Mouse (Mus musculus) stomach, embryonic 14.5 days (tissue): ENCODE results near the gene Csmd2. TPM values are rescaled to one million over a fixed set of nuclear protein-coding genes. Genes with fewer than 3 reads are reported as not detected.

ENCODE experiments used
- ATAC-seq: fragments of 200-750 bp; cut with Nextera tagmentation; 2 replicates; pipeline ENCODE4 v1.8.0; 2017; ENCODE audit warnings: low read depth, moderate TSS enrichment; ENCODE audit not compliant: insufficient number of reproducible peaks, insufficient read depth, low FRiP score
- H3K27ac ChIP-seq: fragments of 300-500 bp; sonication (generic); 2 replicates; pipeline ENCODE4 v1.5.1; 2014; ENCODE audit warnings: mild to moderate bottlenecking, low read length, moderate library complexity, mixed read lengths
- H3K27me3 ChIP-seq: fragments of 300-500 bp; sonication (generic); 2 replicates; pipeline ENCODE4 v1.6.1; 2014; ENCODE audit warnings: low read length, control low read depth, mixed read lengths; ENCODE audit not compliant: control insufficient read depth, insufficient read depth
- H3K36me3 ChIP-seq: fragments of 300-500 bp; sonication (generic); 2 replicates; pipeline ENCODE4 v1.6.1; 2014; ENCODE audit warnings: mild to moderate bottlenecking, control low read depth, low read length, moderate library complexity, mixed read lengths; ENCODE audit not compliant: control insufficient read depth, insufficient read depth
- H3K4me1 ChIP-seq: fragments of 300-500 bp; sonication (generic); 2 replicates; pipeline ENCODE4 v1.6.1; 2014; ENCODE audit warnings: low read length, control low read depth, mixed read lengths; ENCODE audit not compliant: control insufficient read depth, insufficient read depth
- H3K4me2 ChIP-seq: fragments of 300-500 bp; sonication (generic); replicated peaks from 2 replicates; pipeline ENCODE4 v1.6.1; 2014; ENCODE audit warnings: low read depth, low read length, control low read depth
- H3K4me3 ChIP-seq: fragments of 300-500 bp; sonication (generic); 2 replicates; pipeline ENCODE4 v1.5.1; 2014; ENCODE audit warnings: low read depth, low read length, control low read depth
- H3K9ac ChIP-seq: fragments of 300-500 bp; sonication (generic); replicated peaks from 2 replicates; pipeline ENCODE4 v1.6.1; 2014; ENCODE audit warnings: low read depth, mild to moderate bottlenecking, control low read depth, low read length, moderate library complexity, mixed read lengths
- H3K9me3 ChIP-seq: fragments of 300-500 bp; sonication (generic); 2 replicates; pipeline ENCODE4 v1.6.1; 2016; ENCODE audit warnings: low read depth, low read length, control low read depth; ENCODE audit not compliant: control insufficient read depth
- WGBS: fragments of 180-500 bp; shearing (Covaris S2); extraction: QIAGEN DNeasy Blood & Tissue Kit; methylation state at CpG from one replicate; pipeline ENCODE4 v1.1.7; 2014; 5-methylcytosine and 5-hydroxymethylcytosine counted together
- polyA plus RNA-seq: library from polyadenylated mRNA; unstranded; fragments of >200 nt; fragmentation: Nextera tagmentation; extraction: Ambion mirVana; gene quantifications from 2 replicates; pipeline ENCODE4 v1.2.1, GENCODE M21; 2014

Gene Csmd2
- polyA plus RNA-seq, 1 experiment from 2014 or later = 0.36 TPM

DNA sequence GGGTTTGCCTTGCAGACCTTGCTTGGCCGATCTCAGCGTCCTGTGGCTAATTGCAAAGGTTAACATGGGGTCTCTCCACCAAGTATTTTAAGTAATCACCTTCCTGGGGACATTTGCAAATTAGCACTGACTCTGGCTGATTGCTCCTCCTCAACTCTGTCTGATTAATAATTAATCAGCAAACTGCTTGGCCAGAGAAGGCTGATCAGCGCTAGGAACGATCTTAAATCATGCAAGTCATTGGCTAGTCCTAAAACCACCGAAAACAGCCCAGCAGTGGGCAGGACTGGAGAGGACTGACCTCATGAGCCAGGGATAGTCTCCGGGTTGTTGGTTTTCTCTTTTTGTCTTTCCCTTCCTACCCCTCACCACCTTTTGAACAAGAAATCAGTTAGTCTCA is 236.8 kb downstream of the Csmd2 start:
- WGBS = 58% methylated on average over 6 of the region's 6 CpGs
- no peaks in the 10 kb centered on the region for H3K27me3 ChIP-seq
- H3K36me3 ChIP-seq = no peaks in the 10 kb centered on the region
- H3K9ac ChIP-seq = no peak overlapping the region
- H3K4me3 ChIP-seq = no peak overlapping the region
- H3K27ac ChIP-seq = no peak overlapping the region
- no peaks in the 10 kb centered on the region for H3K9me3 ChIP-seq
- no peak for ATAC-seq
- no peaks in the 10 kb centered on the region for H3K4me1 ChIP-seq
- no peak overlapping the region for H3K4me2 ChIP-seq

DNA sequence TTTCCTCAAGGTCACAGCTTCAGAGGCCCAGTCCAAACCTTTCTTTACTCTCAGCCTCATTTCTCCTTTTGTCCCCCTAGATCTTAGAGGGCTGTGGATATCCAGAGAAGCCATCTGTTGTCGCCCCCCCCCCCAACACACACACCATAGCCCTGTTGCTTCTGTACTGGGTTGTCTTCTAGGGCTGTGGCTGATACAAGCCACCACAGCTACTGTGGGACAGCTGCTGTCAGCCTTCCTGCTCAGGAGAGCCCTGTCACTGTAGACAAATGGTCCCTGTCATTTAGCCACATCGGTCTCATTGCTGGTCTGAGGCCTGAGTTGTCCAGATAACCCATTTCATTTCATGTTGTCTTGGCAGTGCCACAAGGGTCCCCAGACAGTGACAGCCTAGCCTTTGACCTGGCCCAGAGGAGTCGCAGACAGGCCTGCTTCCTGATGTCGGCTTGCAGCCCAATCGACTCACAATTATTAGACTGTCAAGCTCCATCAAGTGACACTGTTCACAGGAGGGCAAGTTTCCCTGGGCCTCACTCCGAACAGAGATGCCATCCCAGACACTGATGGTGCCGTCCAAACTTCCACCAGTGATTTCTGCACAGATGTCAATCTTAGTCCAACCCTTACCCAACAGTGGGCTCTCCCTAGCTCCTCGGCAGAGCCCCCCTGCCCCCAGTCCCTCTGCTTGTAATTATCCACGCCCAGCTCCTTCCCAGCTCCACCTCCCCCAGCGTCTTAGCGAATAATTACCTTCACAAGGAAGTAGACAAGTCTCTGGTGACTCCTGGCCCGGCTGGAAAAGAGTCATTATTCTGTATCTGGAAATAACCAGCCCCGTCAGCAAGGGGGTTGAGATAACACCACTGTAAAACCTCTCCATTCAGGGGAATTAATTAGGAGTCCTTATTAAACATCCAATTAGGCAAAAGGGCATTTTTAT is 240.0 kb downstream of the Csmd2 start:
- no peak for ATAC-seq
- no peak overlapping the region for H3K4me3 ChIP-seq
- no peaks in the 10 kb centered on the region for H3K27me3 ChIP-seq
- no peaks in the 10 kb centered on the region for H3K9me3 ChIP-seq
- H3K4me2 ChIP-seq = no peak overlapping the region
- WGBS = 55% methylated on average over 13 of the region's 13 CpGs
- no peaks in the 10 kb centered on the region for H3K4me1 ChIP-seq
- no peak overlapping the region for H3K9ac ChIP-seq
- no peak overlapping the region for H3K27ac ChIP-seq
- no peaks in the 10 kb centered on the region for H3K36me3 ChIP-seq

DNA sequence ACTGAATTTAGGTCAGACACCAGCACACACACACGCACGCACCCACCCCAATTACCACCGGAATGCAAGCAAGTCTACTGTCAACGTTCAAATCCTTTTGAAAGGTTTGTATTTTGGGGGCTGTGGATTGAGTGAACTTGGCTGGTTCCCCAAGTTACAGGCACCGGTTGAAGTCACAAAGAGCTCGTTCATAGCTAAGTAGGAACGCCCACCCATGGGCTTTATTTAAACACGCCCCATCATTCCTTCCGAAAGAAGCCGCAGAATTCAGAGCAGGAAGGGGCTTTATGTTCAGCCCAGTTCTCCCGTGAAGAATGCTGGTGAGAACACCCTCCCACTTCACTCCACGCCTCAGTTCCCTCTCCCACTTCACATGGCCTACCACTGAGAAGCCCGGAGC is 245.8 kb downstream of the Csmd2 start:
- ATAC-seq = no peak
- H3K9ac ChIP-seq = no peak overlapping the region
- no peak overlapping the region for H3K4me2 ChIP-seq
- H3K9me3 ChIP-seq = no peaks in the 10 kb centered on the region
- no peak overlapping the region for H3K27ac ChIP-seq
- H3K4me1 ChIP-seq = no peaks in the 10 kb centered on the region
- 81% methylated on average over 13 of the region's 13 CpGs for WGBS
- H3K27me3 ChIP-seq = no peaks in the 10 kb centered on the region
- no peak overlapping the region for H3K4me3 ChIP-seq
- H3K36me3 ChIP-seq = no peaks in the 10 kb centered on the region

GRCm38 (mm10) chr4:128239113-128239512 is 251.5 kb downstream of the Csmd2 start:
- H3K27me3 ChIP-seq = no peaks in the 10 kb centered on the region
- no peak overlapping the region for H3K4me2 ChIP-seq
- H3K4me1 ChIP-seq = no peaks in the 10 kb centered on the region
- H3K9me3 ChIP-seq = no peaks in the 10 kb centered on the region
- no peak overlapping the region for H3K4me3 ChIP-seq
- no peaks in the 10 kb centered on the region for H3K36me3 ChIP-seq
- H3K9ac ChIP-seq = no peak overlapping the region
- 62% methylated on average over 1 of the region's 1 CpGs for WGBS
- H3K27ac ChIP-seq = no peak overlapping the region
- no peak for ATAC-seq

DNA sequence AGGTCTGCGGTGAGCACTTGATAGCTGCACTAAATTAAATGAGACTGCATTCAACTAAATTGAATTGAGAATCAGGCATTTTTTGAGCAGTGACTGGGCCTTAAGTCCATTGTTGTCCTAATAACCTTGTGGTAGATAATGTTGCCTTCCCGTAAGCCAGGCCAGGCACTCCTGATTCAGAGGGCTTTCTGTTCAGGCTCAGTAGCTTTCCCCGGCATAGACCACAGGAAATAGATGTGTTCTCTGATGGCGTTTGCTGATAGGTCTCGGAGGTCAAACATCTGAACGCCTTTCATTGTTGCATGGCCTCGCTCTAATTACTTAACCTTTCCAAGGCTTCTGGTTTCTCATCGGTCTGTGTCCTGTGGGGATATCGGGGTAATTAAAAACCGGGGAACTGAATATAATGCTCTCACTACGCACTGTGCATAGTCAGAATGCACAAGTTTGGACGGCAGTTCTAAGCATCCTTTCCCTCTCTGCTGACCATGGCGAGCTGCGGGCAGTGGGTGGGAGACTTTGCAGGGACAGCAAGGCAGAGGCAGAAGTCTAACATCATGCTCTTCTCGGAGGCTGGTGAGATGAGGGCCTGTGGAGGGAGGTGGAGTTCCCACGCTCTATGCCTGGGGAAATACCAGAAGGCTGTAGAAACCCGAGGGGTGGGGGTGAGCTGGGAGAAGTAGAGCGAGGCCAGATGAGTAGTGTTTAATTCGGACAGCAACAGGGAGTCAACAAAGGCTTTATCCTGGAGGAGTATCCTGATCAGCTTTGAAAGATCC is 253.6 kb downstream of the Csmd2 start:
- Histone ChIP-seq H3K9me3 (no peaks in the 10 kb centered on the region), H3K4me3 (no peak overlapping the region), H3K36me3 (no peaks in the 10 kb centered on the region), H3K4me1 (no peaks in the 10 kb centered on the region), H3K27me3 (no peaks in the 10 kb centered on the region), H3K27ac (no peak overlapping the region), H3K4me2 (no peak overlapping the region), H3K9ac (no peak overlapping the region)
- ATAC-seq = no peak
- WGBS = 54% methylated on average over 19 of the region's 19 CpGs

DNA sequence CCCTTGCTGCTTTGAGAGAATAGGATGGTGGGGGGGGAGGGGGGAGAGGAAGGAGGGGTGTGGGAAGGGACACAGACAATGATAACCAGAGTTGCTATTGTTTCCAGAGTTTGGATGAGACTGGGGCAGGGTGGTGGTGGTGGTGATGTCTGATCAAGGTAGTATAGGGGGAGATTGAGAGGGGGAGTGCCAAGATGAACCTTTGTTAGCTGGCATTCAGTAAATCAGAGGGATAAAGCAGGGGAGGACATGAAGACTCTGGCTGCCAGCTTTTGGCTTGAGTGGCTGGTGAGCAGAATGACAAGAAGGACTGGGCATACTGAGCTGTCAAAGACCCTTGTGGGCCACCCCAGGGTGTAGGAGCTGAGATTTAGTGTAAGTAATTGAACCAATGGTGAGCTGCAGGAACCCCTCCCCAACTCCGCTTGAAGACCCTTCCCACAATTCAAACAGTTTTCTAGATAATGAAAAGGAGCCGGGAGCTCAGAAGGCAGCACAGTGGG is 254.2 kb downstream of the Csmd2 start:
- Histone ChIP-seq H3K27me3 (no peaks in the 10 kb centered on the region), H3K36me3 (no peaks in the 10 kb centered on the region), H3K4me1 (no peaks in the 10 kb centered on the region), H3K9me3 (no peaks in the 10 kb centered on the region), H3K9ac (no peak overlapping the region), H3K27ac (no peak overlapping the region), H3K4me2 (no peak overlapping the region), H3K4me3 (no peak overlapping the region)
- WGBS = 74% methylated on average over 2 of the region's 2 CpGs
- ATAC-seq = no peak

DNA sequence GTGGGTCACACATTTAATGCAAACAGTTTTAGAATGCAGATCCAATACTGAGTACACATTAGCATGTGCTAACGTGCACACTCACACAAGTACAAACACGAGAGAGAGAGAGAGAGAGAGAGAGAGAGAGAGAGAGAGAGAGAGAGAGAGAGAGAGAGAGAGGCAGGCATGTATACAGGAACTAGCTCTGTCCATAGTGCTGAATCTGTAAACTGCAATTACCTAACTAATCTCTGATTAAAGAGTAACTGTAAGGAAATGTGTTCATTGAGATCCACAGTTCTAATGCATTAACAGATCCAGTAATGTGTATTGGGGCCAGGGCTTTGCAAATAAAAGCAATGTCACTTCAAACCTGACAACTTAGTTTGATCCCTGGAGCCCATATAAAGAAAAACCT is 257.5 kb downstream of the Csmd2 start:
- Histone ChIP-seq H3K4me1 (no peaks in the 10 kb centered on the region), H3K4me3 (no peak overlapping the region), H3K27me3 (no peaks in the 10 kb centered on the region), H3K9ac (no peak overlapping the region), H3K27ac (no peak overlapping the region), H3K9me3 (no peaks in the 10 kb centered on the region), H3K4me2 (no peak overlapping the region), H3K36me3 (no peaks in the 10 kb centered on the region)
- no peak for ATAC-seq
- 32% methylated on average over 2 of the region's 2 CpGs for WGBS

DNA sequence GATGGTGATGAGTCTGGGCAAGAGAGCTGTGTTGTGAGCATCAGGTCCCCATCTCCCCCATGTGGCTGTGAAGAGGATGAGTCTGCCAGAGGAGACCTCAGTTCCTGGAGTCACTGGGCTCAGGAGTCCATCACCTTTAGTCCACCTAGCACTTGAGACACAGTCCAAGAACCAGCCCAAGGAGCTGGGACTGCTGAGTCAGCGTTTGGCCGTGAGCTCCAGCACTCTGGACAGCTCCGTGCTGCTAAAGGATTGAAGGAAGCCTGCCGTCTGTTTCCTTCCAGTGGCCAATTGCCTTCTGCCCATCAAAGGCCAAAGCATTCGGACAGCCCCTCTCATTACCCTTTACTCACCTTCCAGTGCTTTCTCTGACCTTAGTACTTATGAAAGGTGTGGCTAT is 261.0 kb downstream of the Csmd2 start:
- 8% methylated on average over 5 of the region's 5 CpGs for WGBS
- Histone ChIP-seq H3K9me3 (no peaks in the 10 kb centered on the region), H3K4me2 (no peak overlapping the region), H3K4me3 (no peak overlapping the region), H3K9ac (no peak overlapping the region), H3K27me3 (no peaks in the 10 kb centered on the region), H3K36me3 (no peaks in the 10 kb centered on the region), H3K27ac (no peak overlapping the region), H3K4me1 (no peaks in the 10 kb centered on the region)
- no peak for ATAC-seq
